Mouse (Mus musculus) B cell, adult 2 months (primary cell): ENCODE data around the gene Acacb.

Experiments
- DNase-seq, 2 experiments: peaks; one replicate each; pipeline ENCODE4 v3.0.0; 2022

Acacb gene

GRCm38 (mm10) chr5:114269984-114270383, 123.6 kb downstream of the Acacb start:
- DNase-seq = no peak

GRCm38 (mm10) chr5:114273693-114274402, 127.5 kb downstream of the Acacb start, which contains the start of gene Foxn4:
Gene Foxn4, minus strand, starts transcription at chr5:114273807.
- DNase-seq = no peak

- no peak for DNase-seq
Measured at GRCm38 (mm10) chr5:114275339-114275738, 129.0 kb downstream of the Acacb start.

- no peak for DNase-seq
Measured at GRCm38 (mm10) chr5:114275991-114276390, 129.7 kb downstream of the Acacb start.

- no peak for DNase-seq
Measured at GRCm38 (mm10) chr5:114279382-114280143, 133.2 kb downstream of the Acacb start.

- DNase-seq = no peak
Measured at GRCm38 (mm10) chr5:114282346-114282745, 136.0 kb downstream of the Acacb start.

GRCm38 (mm10) chr5:114284604-114285397, 138.5 kb downstream of the Acacb start:
- no peak for DNase-seq

- no peak for DNase-seq
Measured at GRCm38 (mm10) chr5:114285398-114285700, 139.0 kb downstream of the Acacb start.

GRCm38 (mm10) chr5:114286102-114286501, 139.8 kb downstream of the Acacb start:
- peak; percentile 7 to 19 for DNase-seq

GRCm38 (mm10) chr5:114286872-114287571, 140.7 kb downstream of the Acacb start:
- no peak for DNase-seq

GRCm38 (mm10) chr5:114288396-114288795, 142.1 kb downstream of the Acacb start:
- no peak for DNase-seq

- no peak for DNase-seq
Measured at GRCm38 (mm10) chr5:114288874-114289273, 142.5 kb downstream of the Acacb start, which contains the start of gene Myo1h. Gene Myo1h, plus strand, starts transcription at chr5:114289166.

GRCm38 (mm10) chr5:114290004-114290403, 143.7 kb downstream of the Acacb start:
- no peak for DNase-seq

- DNase-seq = peak; percentile 19 to 28
Measured at GRCm38 (mm10) chr5:114296693-114297631, 150.6 kb downstream of the Acacb start.

- no peak for DNase-seq
Measured at GRCm38 (mm10) chr5:114298212-114298894, 152.0 kb downstream of the Acacb start.

GRCm38 (mm10) chr5:114299156-114299855, 153.0 kb downstream of the Acacb start:
- DNase-seq = no peak

- DNase-seq = no peak
Measured at GRCm38 (mm10) chr5:114299883-114300610, 153.7 kb downstream of the Acacb start.
